Mouse (Mus musculus): ENCODE measurements around the gene Fpr3. TPM values are rescaled to one million over a fixed set of nuclear protein-coding genes. Genes with fewer than 3 reads are reported as not detected.

The Fpr3 gene
- polyA plus RNA-seq, 1 experiment = not detected

GRCm38 (mm10) chr17:17848988-17849387, 38.7 kb upstream of the Fpr3 start:
- Histone ChIP-seq H3K27me3 (ENCODE audit: control insufficient read depth, insufficient read depth, low read length) (no peaks in the 10 kb centered on the region), H3K4me3 (replicated peaks; ENCODE audit: insufficient read depth, low read depth, low read length) (no peak overlapping the region), H3K27ac (ENCODE audit: insufficient read depth, low read length) (no peak overlapping the region), H3K4me1 (ENCODE audit: control insufficient read depth, insufficient read depth, low read length) (no peaks in the 10 kb centered on the region)
- no peak for DNase-seq
- TF ChIP-seq POLR2A (IDR thresholded peaks at IDR 0.05; ENCODE audit: borderline replicate concordance, insufficient read depth, low read length) (no peak), CTCF (IDR thresholded peaks at IDR 0.05; ENCODE audit: borderline replicate concordance, insufficient read depth, low read depth, low read length) (no peak)
- WGBS = 85% methylated on average over 2 of the region's 2 CpGs

DNA sequence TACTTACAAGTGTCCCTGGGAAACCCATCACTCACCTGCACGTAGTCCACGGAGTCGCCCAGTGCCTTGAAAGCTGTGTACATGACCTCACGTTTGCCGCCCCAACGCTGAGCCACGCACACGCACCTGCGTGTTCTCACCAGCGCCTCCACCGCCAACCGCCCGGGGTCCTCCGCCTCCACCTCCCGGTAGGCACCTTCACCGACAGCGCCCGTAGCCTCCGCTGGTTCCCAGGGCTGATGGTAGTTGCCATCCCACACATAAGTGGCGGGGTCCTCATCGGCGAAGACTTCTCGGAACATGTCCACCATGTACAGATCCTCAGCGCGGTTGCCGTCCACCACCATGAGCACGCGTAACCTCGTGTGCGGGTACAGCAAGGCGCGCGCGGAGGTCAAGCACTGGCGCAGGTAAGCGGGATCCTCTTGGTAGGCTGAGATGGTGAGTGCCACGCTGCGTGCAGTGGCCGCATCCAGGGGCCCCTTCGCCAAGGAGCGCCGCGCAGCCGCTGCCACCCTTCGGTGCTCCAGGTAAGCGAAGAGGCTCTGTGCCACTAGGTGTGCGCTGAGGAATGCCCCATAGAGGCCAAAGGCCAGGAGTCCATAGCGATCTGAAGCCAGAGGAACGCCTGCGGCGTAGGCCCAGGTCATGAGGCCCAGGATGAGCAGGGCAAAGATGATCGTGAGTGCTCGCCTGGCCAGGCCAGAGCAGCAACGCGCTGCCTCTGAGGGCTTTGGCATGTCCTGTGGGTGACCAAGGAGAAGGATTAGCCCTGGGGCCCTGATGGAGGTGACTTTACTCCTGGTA, 37.5 kb upstream of the Fpr3 start:
- Histone ChIP-seq H3K4me1 (ENCODE audit: control insufficient read depth, insufficient read depth, low read length) (no peaks in the 10 kb centered on the region), H3K27ac (ENCODE audit: insufficient read depth, low read length) (no peak overlapping the region), H3K27me3 (ENCODE audit: control insufficient read depth, insufficient read depth, low read length) (no peaks in the 10 kb centered on the region), H3K4me3 (replicated peaks; ENCODE audit: insufficient read depth, low read depth, low read length) (peak overlapping the region; percentile 4)
- no peak for TF ChIP-seq CTCF (IDR thresholded peaks at IDR 0.05; ENCODE audit: borderline replicate concordance, insufficient read depth, low read depth, low read length)
- no peak for TF ChIP-seq POLR2A (IDR thresholded peaks at IDR 0.05; ENCODE audit: borderline replicate concordance, insufficient read depth, low read length)
- WGBS = 30% methylated on average over 55 of the region's 55 CpGs
- peak in 1 of 2 experiments; percentile 21 for DNase-seq

GRCm38 (mm10) chr17:17855064-17855838, 32.4 kb upstream of the Fpr3 start, which contains the start of gene Has1:
TSS of gene Has1 (minus strand) at chr17:17855205.
- 46% methylated on average over 8 of the region's 8 CpGs for WGBS
- no peak within 1 kb of the TSS for H3K4me3 ChIP-seq (replicated peaks; ENCODE audit: insufficient read depth, low read depth, low read length)
- no peaks in the 10 kb centered on the region for H3K4me1 ChIP-seq (ENCODE audit: control insufficient read depth, insufficient read depth, low read length)
- DNase-seq = no peak
- no peak for TF ChIP-seq CTCF (IDR thresholded peaks at IDR 0.05; ENCODE audit: borderline replicate concordance, insufficient read depth, low read depth, low read length)
- no peak for TF ChIP-seq POLR2A (IDR thresholded peaks at IDR 0.05; ENCODE audit: borderline replicate concordance, insufficient read depth, low read length)
- H3K27ac ChIP-seq (ENCODE audit: insufficient read depth, low read length) = no peak within 1 kb of the TSS
- no peaks in the 10 kb centered on the region for H3K27me3 ChIP-seq (ENCODE audit: control insufficient read depth, insufficient read depth, low read length)

- WGBS = 44% methylated on average over 1 of the region's 1 CpGs
- TF ChIP-seq CTCF (IDR thresholded peaks at IDR 0.05; ENCODE audit: borderline replicate concordance, insufficient read depth, low read depth, low read length) = no peak
- no peak for TF ChIP-seq POLR2A (IDR thresholded peaks at IDR 0.05; ENCODE audit: borderline replicate concordance, insufficient read depth, low read length)
Measured at GRCm38 (mm10) chr17:17856612-17857011, 31.0 kb upstream of the Fpr3 start.

GRCm38 (mm10) chr17:17857446-17857845, 30.2 kb upstream of the Fpr3 start:
- H3K27me3 ChIP-seq (ENCODE audit: control insufficient read depth, insufficient read depth, low read length) = no peaks in the 10 kb centered on the region
- no peaks in the 10 kb centered on the region for H3K4me1 ChIP-seq (ENCODE audit: control insufficient read depth, insufficient read depth, low read length)
- WGBS = 63% methylated on average over 1 of the region's 1 CpGs
- H3K27ac ChIP-seq (ENCODE audit: insufficient read depth, low read length) = no peak overlapping the region
- TF ChIP-seq POLR2A (IDR thresholded peaks at IDR 0.05; ENCODE audit: borderline replicate concordance, insufficient read depth, low read length) = no peak
- TF ChIP-seq CTCF (IDR thresholded peaks at IDR 0.05; ENCODE audit: borderline replicate concordance, insufficient read depth, low read depth, low read length) = no peak
- no peak overlapping the region for H3K4me3 ChIP-seq (replicated peaks; ENCODE audit: insufficient read depth, low read depth, low read length)
- DNase-seq = no peak

More at GRCm38 (mm10) chr17:17856612-17857011, 31.0 kb upstream of the Fpr3 start:
- no peak overlapping the region for H3K4me3 ChIP-seq (replicated peaks; ENCODE audit: insufficient read depth, low read depth, low read length)
- no peak overlapping the region for H3K27ac ChIP-seq (ENCODE audit: insufficient read depth, low read length)
- DNase-seq = no peak
- H3K4me1 ChIP-seq (ENCODE audit: control insufficient read depth, insufficient read depth, low read length) = no peaks in the 10 kb centered on the region
- no peaks in the 10 kb centered on the region for H3K27me3 ChIP-seq (ENCODE audit: control insufficient read depth, insufficient read depth, low read length)

- 86% methylated on average over 3 of the region's 3 CpGs for WGBS
- no peak for DNase-seq
- no peaks in the 10 kb centered on the region for H3K27me3 ChIP-seq (ENCODE audit: control insufficient read depth, insufficient read depth, low read length)
- no peak overlapping the region for H3K27ac ChIP-seq (ENCODE audit: insufficient read depth, low read length)
- no peaks in the 10 kb centered on the region for H3K4me1 ChIP-seq (ENCODE audit: control insufficient read depth, insufficient read depth, low read length)
- TF ChIP-seq CTCF (IDR thresholded peaks at IDR 0.05; ENCODE audit: borderline replicate concordance, insufficient read depth, low read depth, low read length) (no peak), POLR2A (IDR thresholded peaks at IDR 0.05; ENCODE audit: borderline replicate concordance, insufficient read depth, low read length) (no peak)
- H3K4me3 ChIP-seq (replicated peaks; ENCODE audit: insufficient read depth, low read depth, low read length) = no peak overlapping the region
Measured at GRCm38 (mm10) chr17:17860110-17860509, 27.5 kb upstream of the Fpr3 start.

GRCm38 (mm10) chr17:17862360-17862759, 25.3 kb upstream of the Fpr3 start:
- no peak for DNase-seq
- Histone ChIP-seq H3K4me1 (ENCODE audit: control insufficient read depth, insufficient read depth, low read length) (no peaks in the 10 kb centered on the region), H3K27me3 (ENCODE audit: control insufficient read depth, insufficient read depth, low read length) (no peaks in the 10 kb centered on the region), H3K4me3 (replicated peaks; ENCODE audit: insufficient read depth, low read depth, low read length) (no peak overlapping the region), H3K27ac (ENCODE audit: insufficient read depth, low read length) (no peak overlapping the region)
- WGBS = 39% methylated on average over 1 of the region's 1 CpGs
- TF ChIP-seq POLR2A (IDR thresholded peaks at IDR 0.05; ENCODE audit: borderline replicate concordance, insufficient read depth, low read length) = no peak
- no peak for TF ChIP-seq CTCF (IDR thresholded peaks at IDR 0.05; ENCODE audit: borderline replicate concordance, insufficient read depth, low read depth, low read length)

All from cerebellum, adult 2 months (tissue).